In genomic region chr6:32409625-32410024, GRCm38 (mm10) we compare ENCODE assay signal across 21 mouse cellular contexts.
A peak's percentile ranks its signal among the peaks of the same experiment; 100 is the strongest.
DNase-seq lines count a peak whose midpoint lies in the region; ATAC-seq and TF ChIP-seq lines count a peak whose summit lies in the region.
"Had no signal": no experiment of that assay in that cellular context is flagged by ENCODE, and none has a peak within 500 bp of the region (broad histone marks: within the 10 kb centered on the region; RNA-seq: fewer than 3 reads in every experiment).

No protein-coding gene starts in this region.

- no peaks in the 10 kb centered on the region for H3K9me3 ChIP-seq in forebrain, embryonic 15.5 days
- no peaks in the 10 kb centered on the region for H3K9me3 ChIP-seq in forebrain, embryonic 16.5 days (ENCODE audit: control insufficient read depth, low read length)
- no peaks in the 10 kb centered on the region for H3K9me3 ChIP-seq in limb, embryonic 10.5 days (replicated peaks)
- H3K9me3 ChIP-seq: embryonic facial prominence, embryonic 10.5 days; forebrain, embryonic 10.5 days; G1E; hindbrain, embryonic 13.5 days had no signal

- H3K27me3 ChIP-seq in forebrain, embryonic 15.5 days: no peaks in the 10 kb centered on the region
- no peaks in the 10 kb centered on the region for H3K27me3 ChIP-seq in forebrain, embryonic 16.5 days (replicated peaks; ENCODE audit: control insufficient read depth, insufficient read depth, low read length)
- H3K27me3 ChIP-seq in limb, embryonic 10.5 days (ENCODE audit: low read depth, poor library complexity, severe bottlenecking): peaks cover 22% of the 10 kb centered on the region; the same call in 1 of the 2 replicates
- H3K27me3 ChIP-seq: hindbrain, embryonic 13.5 days had no signal

- TF ChIP-seq CTCF in layer of hippocampus, adult 2 months (conservative IDR thresholded peaks at IDR 0.05): no peak

- 23% methylated on average over 1 of the region's 1 CpGs for WGBS in forebrain, embryonic 15.5 days
- 24% methylated on average over 1 of the region's 1 CpGs for WGBS in forebrain, embryonic 16.5 days
- 28% methylated on average over 1 of the region's 1 CpGs for WGBS in limb, embryonic 10.5 days

- peaks cover 39% of the 10 kb centered on the region; the same call in 1 of the 2 replicates for H3K4me1 ChIP-seq in forebrain, embryonic 15.5 days
- H3K4me1 ChIP-seq in forebrain, embryonic 16.5 days (replicated peaks; ENCODE audit: control insufficient read depth, insufficient read depth, low read length): peaks cover 36% of the 10 kb centered on the region
- H3K4me1 ChIP-seq in limb, embryonic 10.5 days: peaks cover 64% of the 10 kb centered on the region

- ATAC-seq in forebrain, embryonic 15.5 days (replicated peaks): no peak
- no peak for ATAC-seq in forebrain, embryonic 16.5 days
- ATAC-seq: CD4-positive, CD25-positive, alpha-beta regulatory T cell, adult 4 months; forebrain, embryonic 14.5 days had no signal

- no peak overlapping the region for H3K9ac ChIP-seq in forebrain, embryonic 15.5 days (replicated peaks)
- H3K9ac ChIP-seq in forebrain, embryonic 16.5 days (replicated peaks; ENCODE audit: low read depth, low read length): no peak overlapping the region
- H3K9ac ChIP-seq: hindbrain, embryonic 13.5 days had no signal

- no peaks in the 10 kb centered on the region for H3K36me3 ChIP-seq in forebrain, embryonic 15.5 days
- H3K36me3 ChIP-seq in forebrain, embryonic 16.5 days (ENCODE audit: control insufficient read depth, insufficient read depth): no peaks in the 10 kb centered on the region
- no peaks in the 10 kb centered on the region for H3K36me3 ChIP-seq in limb, embryonic 10.5 days
- H3K36me3 ChIP-seq: embryonic facial prominence, embryonic 10.5 days; forebrain, embryonic 10.5 days; G1E; hindbrain, embryonic 13.5 days had no signal

- peak in 1 of 2 experiments; percentile 20 for DNase-seq in layer of hippocampus, adult 2 months (ENCODE audit: low spot score in 2 of 2)
- DNase-seq in layer of hippocampus, postnatal 36 days: no peak
- peak; percentile 49 for DNase-seq in NIH3T3 (ENCODE audit: low read depth)
- no peak for DNase-seq in limb, embryonic 10.5 days (ENCODE audit: low spot score)
- DNase-seq in lung, postnatal 10 days: no peak
- DNase-seq: adrenal gland, postnatal 14 days; B cell, adult 2 months; cerebellum, adult 18-20 months; cerebellum, adult 9-11 months; gastrocnemius, adult 2 months; gastrocnemius, postnatal 25 days; heart, adult 11 months; heart, postnatal 10 days had no signal

- no peak overlapping the region for H3K4me2 ChIP-seq in forebrain, embryonic 15.5 days (replicated peaks)
- H3K4me2 ChIP-seq in forebrain, embryonic 16.5 days (ENCODE audit: low read length): no peak overlapping the region
- H3K4me2 ChIP-seq: hindbrain, embryonic 13.5 days had no signal

- H3K4me3 ChIP-seq in forebrain, embryonic 15.5 days: no peak overlapping the region
- H3K4me3 ChIP-seq in forebrain, embryonic 16.5 days (replicated peaks; ENCODE audit: low read length): no peak overlapping the region
- H3K4me3 ChIP-seq in layer of hippocampus, adult 2 months: no peak overlapping the region
- no peak overlapping the region for H3K4me3 ChIP-seq in limb, embryonic 10.5 days
- H3K4me3 ChIP-seq: embryonic facial prominence, embryonic 10.5 days; forebrain, embryonic 10.5 days; gastrocnemius, adult 2 months; hindbrain, embryonic 13.5 days had no signal

- peak overlapping the region; percentile 42 for H3K27ac ChIP-seq in forebrain, embryonic 15.5 days (replicated peaks)
- H3K27ac ChIP-seq in forebrain, embryonic 16.5 days (ENCODE audit: low read length): no peak overlapping the region
- H3K27ac ChIP-seq in layer of hippocampus, adult 2 months: peak overlapping the region; percentile 80
- peak overlapping the region; percentile 53; the same call in 1 of the 2 replicates for H3K27ac ChIP-seq in limb, embryonic 10.5 days
- H3K27ac ChIP-seq: embryonic facial prominence, embryonic 10.5 days; forebrain, embryonic 10.5 days; gastrocnemius, adult 2 months; hindbrain, embryonic 13.5 days had no signal
